Mouse (Mus musculus) erythroblast, embryonic 14.5 days (primary cell): ENCODE data around the gene Serpina1f. TPM values are rescaled to one million over a fixed set of nuclear protein-coding genes. Genes with fewer than 3 reads are reported as not detected.
"Not testable (repeated sequence)": the region's sequence is repeated elsewhere in the genome, so short reads cannot be mapped to it uniquely, and the experiment has no call there.

ENCODE experiments used
- H3K27me3 ChIP-seq: 2 replicates; pipeline ENCODE4 v1.6.1; 2012; ENCODE audit warnings: inconsistent platforms; ENCODE audit not compliant: control insufficient read depth
- H3K36me3 ChIP-seq: 2 replicates; pipeline ENCODE4 v1.6.1; 2012; ENCODE audit warnings: mild to moderate bottlenecking, inconsistent platforms; ENCODE audit not compliant: control insufficient read depth
- H3K4me1 ChIP-seq: 2 replicates; pipeline ENCODE4 v1.6.1; 2012; ENCODE audit warnings: inconsistent platforms; ENCODE audit not compliant: control insufficient read depth
- H3K4me3 ChIP-seq: replicated peaks from 2 replicates; pipeline ENCODE3; 2012; ENCODE audit warnings: moderate library complexity, mild to moderate bottlenecking, inconsistent platforms
- H3K9me3 ChIP-seq: 2 replicates; pipeline ENCODE4 v1.6.1; 2012; ENCODE audit warnings: low read length, inconsistent platforms, mixed read lengths; ENCODE audit not compliant: control insufficient read depth
- GATA1 ChIP-seq: IDR thresholded peaks from 2 replicates; pipeline ENCODE4 v1.6.1; 2012; ENCODE audit warnings: low read length, inconsistent platforms, mixed read lengths
- TAL1 ChIP-seq: IDR thresholded peaks from 3 replicates; pipeline ENCODE4 v1.6.1; 2012; ENCODE audit warnings: low read length, inconsistent platforms, mixed read lengths
- polyA plus RNA-seq: library from polyadenylated mRNA; stranded (reverse); fragments of >175 nt; gene quantifications from 2 replicates; pipeline ENCODE4 v1.2.3, GENCODE M21; 2012

Gene Serpina1f
- polyA plus RNA-seq: not detected in 2 replicates

DNA sequence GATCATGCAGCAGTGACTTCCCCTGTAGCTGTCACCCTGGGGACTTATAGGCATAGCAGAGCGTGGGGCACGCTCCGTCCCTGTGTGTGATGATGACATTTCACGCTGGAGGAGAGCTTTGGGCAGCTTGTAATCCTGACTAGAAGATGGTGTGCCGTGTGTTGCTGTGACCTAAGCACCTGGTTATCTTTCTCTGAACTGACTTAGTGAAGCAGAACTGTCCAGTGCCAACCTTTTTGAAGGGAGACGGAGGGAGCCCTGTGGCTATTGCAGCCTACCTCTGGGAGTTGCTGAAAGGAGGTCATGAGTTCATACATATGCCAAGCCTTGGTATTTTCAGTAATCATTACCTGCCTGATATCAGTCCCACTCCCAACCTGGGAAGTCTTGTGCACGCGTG is at the start of gene Serpina1f:
Gene Serpina1f (minus strand): TSS at position 101 of the 400 bp plus-strand sequence.
- no peaks in the 10 kb centered on the region for H3K4me1 ChIP-seq
- peaks cover 33% of the 10 kb centered on the region for H3K9me3 ChIP-seq
- no peak within 1 kb of the TSS for H3K4me3 ChIP-seq
- H3K27me3 ChIP-seq: no peaks in the 10 kb centered on the region
- TF ChIP-seq GATA1 (no peak), TAL1 (no peak)
- H3K36me3 ChIP-seq: no peaks in the 10 kb centered on the region

DNA sequence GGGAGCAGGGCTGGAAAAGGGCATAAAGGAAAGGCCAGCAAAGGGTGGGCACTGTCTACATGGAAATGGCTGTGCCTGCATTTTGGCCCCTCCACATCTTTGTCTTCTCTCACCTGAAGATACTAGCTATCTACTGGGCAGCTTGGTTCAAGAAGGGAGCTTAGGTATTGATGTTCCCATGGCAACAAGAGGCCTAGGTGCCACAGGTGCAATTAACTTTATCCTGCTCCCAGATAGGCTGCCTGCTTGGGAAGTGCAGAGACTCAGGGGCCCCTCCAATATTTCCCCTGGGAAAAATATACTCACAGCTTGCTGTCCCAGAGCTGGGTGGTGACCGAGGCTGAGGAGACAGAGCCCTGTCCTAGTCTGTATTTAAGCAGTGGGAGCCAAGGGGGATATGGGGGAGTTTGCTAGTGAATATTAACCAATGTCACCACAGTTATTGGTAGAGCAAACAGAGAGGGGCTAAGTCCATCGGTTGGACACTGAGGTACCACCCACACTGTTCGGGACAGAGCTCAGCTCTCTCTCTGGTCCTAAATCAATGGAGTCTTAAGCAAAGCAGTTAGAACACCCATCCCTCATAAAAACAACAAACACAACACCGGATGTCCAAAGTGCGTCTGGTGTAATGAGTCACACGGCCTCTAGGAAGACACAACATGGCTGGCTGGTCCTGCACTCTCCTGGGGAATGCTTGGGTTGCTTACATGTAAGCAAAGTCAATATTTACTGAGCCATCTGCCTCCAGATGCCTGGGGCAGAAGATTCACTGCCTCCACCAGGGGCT is 42.7 kb upstream of the Serpina1f start:
- H3K4me3 ChIP-seq: not testable (repeated sequence)

DNA sequence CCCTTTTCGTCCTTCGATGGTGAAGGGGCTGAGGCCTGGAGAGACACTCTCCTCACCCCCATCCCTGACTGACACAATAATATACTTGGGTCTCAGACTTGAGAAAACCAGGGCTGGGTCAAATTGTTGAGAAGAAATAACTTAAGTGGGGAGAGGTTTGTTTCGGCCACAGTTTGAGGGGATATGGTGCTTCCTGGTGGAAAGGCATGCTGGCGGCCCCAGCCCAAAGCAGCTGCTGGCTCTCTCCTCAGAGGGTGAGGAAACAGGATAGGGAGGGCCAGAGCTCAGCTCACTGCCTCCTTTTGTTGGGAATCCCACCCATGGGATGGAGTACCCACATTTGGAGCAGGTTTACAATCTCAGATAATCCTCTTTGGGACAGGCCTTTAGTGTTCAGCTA is 40.2 kb upstream of the Serpina1f start:
- H3K4me3 ChIP-seq, H3K9me3 ChIP-seq, H3K27me3 ChIP-seq, H3K4me1 ChIP-seq, H3K36me3 ChIP-seq: not testable (repeated sequence)

More for the DNA sequence above, 42.7 kb upstream of the Serpina1f start:
- not testable (repeated sequence) for H3K27me3 ChIP-seq, H3K36me3 ChIP-seq, H3K4me1 ChIP-seq, H3K9me3 ChIP-seq

DNA sequence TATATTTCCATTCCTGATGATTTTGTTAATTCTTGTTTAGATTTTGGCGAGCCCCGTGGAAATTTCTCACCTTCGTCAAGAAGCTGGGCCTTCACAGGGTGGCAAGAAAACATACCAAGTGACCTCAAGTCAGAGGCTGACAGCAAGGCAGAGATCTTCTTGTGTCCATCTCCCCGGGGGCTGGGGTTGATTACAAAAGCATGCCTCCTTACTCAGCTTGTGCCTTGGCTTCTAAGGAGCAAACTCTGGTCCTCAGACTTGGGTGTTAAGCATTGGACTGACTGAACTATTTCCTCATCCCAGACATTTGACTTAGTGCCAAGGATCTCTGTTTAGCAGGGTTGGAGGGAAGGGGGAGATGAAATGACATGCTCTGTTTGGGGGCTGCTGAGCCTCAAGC is 39.8 kb upstream of the Serpina1f start:
- H3K4me1 ChIP-seq, H3K4me3 ChIP-seq, H3K9me3 ChIP-seq, H3K27me3 ChIP-seq, H3K36me3 ChIP-seq: not testable (repeated sequence)

DNA sequence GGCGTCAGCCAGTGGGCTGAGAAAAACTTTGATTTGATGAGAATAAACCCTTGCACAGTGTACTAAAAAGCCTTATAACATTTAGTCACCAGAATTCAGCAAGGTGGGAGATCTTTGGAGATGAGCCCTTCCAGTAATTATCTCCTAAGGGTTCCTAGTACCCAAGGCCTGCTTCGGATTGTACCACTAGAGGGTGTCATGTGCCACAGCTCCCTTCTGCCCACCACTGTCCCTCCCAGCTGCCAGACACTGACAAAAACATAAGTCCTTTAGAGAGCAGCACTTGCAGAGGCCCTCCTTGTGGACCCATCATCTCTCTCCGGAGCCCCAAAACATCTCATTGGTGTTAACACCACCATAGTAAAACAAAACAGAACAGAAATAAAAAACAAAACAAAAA is 16.2 kb upstream of the Serpina1f start:
- Histone ChIP-seq H3K9me3 (peaks cover 9% of the 10 kb centered on the region; the same call in 1 of the 2 replicates), H3K4me1 (no peaks in the 10 kb centered on the region), H3K27me3 (no peaks in the 10 kb centered on the region), H3K36me3 (no peaks in the 10 kb centered on the region), H3K4me3 (no peak overlapping the region)
- TF ChIP-seq TAL1 (no peak), GATA1 (no peak)

DNA sequence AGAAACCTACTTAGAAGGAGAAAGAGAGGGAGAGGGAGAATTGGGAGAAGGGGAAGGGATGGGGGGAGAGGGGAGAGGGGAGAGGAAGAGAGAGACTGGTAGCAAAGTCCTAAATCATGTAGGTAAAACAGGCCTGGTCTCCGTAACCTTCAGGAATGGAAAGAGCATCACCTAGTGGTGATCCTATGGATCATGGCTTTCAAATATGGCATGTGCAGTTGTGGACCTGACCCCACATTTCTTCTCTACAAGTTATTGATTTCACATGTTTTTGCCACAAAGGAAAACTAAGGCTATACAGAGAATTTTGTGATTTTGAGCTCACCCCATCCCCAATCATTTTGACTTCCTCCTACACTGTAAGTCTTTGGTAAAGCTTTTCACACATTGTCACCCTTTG is 15.1 kb upstream of the Serpina1f start:
- Histone ChIP-seq H3K4me3 (no peak overlapping the region), H3K27me3 (no peaks in the 10 kb centered on the region), H3K36me3 (no peaks in the 10 kb centered on the region), H3K9me3 (peaks cover 9% of the 10 kb centered on the region), H3K4me1 (no peaks in the 10 kb centered on the region)
- no peak for TF ChIP-seq GATA1
- TF ChIP-seq TAL1: no peak

DNA sequence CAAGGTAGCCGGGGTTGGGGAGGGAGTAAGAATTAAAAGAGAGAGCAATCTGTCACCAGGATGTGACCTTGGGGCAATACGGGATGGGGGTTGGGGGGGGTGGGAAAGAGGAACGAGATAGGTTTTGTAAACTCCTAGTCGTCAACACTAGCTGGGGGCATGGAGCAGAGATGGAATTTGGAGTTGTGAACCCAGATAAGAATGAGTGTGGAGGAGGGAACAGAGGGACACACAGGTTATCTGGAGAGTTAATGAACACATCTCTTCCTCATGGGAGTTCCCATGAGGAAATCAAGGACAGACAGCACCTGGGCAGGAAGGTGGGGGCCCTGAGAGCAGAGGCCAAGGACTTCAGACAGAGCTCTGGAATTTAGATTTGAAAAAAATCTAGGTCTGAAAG is 10.8 kb upstream of the Serpina1f start:
- H3K4me1 ChIP-seq: no peaks in the 10 kb centered on the region
- H3K9me3 ChIP-seq: peaks cover 27% of the 10 kb centered on the region
- TF ChIP-seq TAL1 (no peak), GATA1 (no peak)
- H3K36me3 ChIP-seq: no peaks in the 10 kb centered on the region
- no peaks in the 10 kb centered on the region for H3K27me3 ChIP-seq
- H3K4me3 ChIP-seq: no peak overlapping the region

DNA sequence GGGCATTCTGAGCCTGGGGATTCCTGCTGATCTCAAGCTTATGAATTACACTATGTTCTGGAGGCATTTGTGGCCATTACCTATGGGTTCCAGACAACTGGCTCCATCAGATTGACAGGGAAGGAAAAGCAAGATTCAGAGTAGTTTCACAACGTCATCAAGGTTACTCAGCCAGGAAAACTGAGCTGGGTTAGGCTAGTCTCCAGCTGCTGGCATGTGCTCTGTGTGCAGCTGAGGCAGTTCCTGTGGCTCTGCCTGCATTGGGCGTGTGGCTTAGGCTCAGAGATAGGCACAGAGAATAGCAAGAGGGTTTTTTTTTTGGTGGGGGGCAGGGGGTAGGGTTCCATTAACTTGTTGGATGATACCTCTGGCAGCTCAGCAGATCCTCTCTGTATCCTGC is 10.2 kb upstream of the Serpina1f start:
- no peak for TF ChIP-seq GATA1
- TF ChIP-seq TAL1: no peak
- Histone ChIP-seq H3K27me3 (no peaks in the 10 kb centered on the region), H3K4me1 (no peaks in the 10 kb centered on the region), H3K9me3 (peaks cover 27% of the 10 kb centered on the region), H3K36me3 (no peaks in the 10 kb centered on the region), H3K4me3 (no peak overlapping the region)

DNA sequence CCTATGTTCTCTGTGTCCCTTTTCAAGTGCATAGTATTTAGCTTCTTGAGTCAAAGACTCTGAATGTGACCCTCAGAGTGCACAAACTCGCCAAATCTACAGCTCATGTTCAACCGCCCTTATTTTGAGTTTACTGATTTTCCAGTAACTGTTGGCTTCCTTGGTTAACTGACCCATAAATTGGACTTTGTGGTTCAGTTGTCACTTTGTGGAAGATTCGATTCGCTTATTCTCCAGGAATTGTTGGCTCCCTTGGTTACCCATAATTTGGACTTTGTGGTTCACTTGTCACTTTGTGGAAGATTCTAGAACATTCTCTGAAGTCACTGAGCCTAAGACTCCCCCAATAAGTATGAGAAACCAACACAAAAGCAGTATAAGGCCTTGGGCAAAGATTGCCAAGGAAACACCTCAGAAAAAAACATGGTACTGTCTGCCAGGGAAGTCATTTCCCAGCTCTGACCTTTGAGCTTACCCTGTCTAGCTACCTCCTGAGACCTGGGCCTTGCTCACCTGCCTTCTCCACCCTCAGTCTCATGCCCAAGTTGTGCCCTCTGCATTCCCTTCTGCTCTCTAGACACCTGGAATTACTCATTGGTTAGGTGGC is 4.9 kb upstream of the Serpina1f start:
- no peaks in the 10 kb centered on the region for H3K4me1 ChIP-seq
- H3K27me3 ChIP-seq: no peaks in the 10 kb centered on the region
- no peaks in the 10 kb centered on the region for H3K36me3 ChIP-seq
- TF ChIP-seq GATA1 (no peak), TAL1 (no peak)
- no peak overlapping the region for H3K4me3 ChIP-seq
- H3K9me3 ChIP-seq: peaks cover 34% of the 10 kb centered on the region

DNA sequence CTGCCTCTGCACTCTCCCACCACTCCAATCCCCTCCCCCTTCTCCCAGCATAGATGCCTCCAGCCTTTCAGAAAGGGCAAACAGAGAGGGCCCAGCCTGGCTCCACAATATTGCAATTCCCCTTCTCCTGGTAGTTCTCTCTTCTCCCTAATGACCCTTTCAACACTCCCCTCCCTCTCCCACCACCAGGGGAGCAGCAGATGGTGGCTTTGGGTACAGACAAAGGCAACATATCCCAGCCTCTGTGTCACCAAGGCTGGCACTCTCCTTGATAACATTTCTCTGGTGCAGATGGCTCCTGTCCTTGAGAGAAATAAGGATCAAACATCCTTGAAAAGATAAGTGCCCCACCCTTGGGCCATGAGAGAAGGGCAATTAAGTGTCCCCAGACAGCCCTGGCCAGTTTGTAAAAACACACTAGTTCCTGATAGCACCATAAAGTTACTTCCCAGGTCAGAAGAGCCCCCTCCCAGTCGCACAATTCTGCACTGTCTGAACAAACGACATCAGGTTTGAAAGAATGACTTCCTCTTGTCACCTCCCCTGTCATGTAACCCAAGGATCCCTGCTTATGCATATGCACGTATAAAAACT is 7.0 kb downstream of the Serpina1f start:
- Histone ChIP-seq H3K4me3 (no peak overlapping the region), H3K9me3 (peaks cover 28% of the 10 kb centered on the region), H3K4me1 (no peaks in the 10 kb centered on the region), H3K27me3 (no peaks in the 10 kb centered on the region), H3K36me3 (no peaks in the 10 kb centered on the region)
- TF ChIP-seq TAL1 (no peak), GATA1 (no peak)
